Mouse (Mus musculus) frontal cortex, postnatal 36 days (tissue): ENCODE measurements around the gene Bag3.

Experiments
- DNase-seq, 2 experiments: peaks; one replicate each; pipeline ENCODE4 v3.0.0; 2022; ENCODE audit warnings: low spot score in 2 of 2

Gene Bag3

GRCm38 (mm10) chr7:128523349-128523961 lies at the start of gene Bag3:
Gene Bag3, plus strand, starts transcription at chr7:128523616.
- DNase-seq = peak; percentile 63 to 71

DNA sequence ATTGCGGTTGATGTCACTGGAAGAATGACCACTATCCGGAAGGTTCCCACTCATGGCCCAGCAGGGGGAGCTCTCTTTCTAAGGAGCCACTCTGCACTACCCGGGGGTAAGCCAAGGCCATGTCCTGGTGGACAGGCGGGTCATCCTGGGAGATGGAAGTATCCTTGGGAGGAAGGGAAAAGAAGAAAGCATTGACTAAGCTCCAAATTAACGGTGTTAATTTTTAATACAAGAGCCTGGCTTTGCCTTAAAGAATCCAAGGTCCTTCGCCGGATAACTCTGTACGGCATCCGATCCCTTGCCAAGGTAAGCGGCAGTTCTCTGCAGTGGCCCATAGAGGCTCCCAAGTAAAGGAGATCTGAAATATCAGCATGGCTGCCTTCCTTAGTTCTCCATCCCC lies 49.1 kb upstream of the Bag3 start:
- peak; percentile 60 to 70 for DNase-seq

DNA sequence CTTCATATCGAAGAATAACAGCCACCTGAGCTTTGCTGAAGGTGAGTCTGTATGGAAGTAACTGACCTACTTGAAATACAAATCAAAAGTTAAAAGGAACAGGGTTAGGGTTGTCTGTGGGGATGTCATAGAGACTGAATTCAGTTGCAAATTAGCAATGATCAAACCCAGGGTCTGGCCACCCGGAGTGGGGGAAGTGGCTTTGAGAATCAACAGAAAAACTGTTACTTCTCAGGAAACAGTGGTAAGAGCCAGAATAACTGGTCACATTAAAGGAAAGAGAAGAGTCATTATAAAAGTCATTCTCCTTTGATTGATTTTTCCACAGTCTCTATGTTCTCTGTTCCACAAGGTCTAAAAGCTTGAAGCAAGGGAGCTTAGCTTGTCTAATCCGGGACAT lies 34.4 kb upstream of the Bag3 start:
- DNase-seq = no peak

DNA sequence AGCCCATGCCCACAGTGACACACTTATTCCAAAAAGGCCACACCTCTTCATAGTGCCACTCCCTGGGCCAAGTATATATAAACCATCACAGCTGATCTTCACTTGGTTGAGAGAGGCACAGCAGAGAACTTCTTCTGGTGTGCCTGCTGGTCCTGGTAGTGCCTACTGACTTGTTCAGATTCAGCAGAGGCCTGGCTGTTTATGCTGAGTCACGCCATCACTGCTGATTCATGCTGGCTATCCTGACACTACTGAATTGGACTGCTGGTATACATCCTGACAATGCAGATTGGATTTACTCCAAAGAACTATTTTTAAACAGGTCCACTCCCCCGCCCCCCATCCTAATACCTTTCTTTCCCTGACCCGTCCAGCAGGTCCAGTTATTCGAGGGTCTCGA lies 28.9 kb upstream of the Bag3 start:
- DNase-seq = no peak

DNA sequence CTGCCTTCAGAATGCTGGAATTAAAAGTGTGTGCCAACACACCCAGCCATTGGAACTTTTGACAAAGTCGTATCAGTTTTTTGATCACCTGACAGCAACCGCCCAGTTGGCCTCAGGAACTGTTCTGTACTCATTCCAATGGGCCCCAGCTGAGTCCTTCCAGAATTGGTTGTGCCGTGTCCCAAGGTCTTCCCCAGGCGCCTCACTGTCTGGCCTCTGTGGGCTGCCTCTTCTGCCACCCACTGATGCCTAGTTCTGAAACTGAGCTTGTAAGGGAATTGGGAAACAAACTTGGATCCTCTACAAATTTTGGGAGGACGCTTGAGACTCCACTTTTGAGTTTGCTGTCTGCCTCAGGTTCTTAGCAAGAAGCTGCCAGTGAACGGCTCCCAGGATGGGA lies 23.6 kb upstream of the Bag3 start:
- no peak for DNase-seq

DNA sequence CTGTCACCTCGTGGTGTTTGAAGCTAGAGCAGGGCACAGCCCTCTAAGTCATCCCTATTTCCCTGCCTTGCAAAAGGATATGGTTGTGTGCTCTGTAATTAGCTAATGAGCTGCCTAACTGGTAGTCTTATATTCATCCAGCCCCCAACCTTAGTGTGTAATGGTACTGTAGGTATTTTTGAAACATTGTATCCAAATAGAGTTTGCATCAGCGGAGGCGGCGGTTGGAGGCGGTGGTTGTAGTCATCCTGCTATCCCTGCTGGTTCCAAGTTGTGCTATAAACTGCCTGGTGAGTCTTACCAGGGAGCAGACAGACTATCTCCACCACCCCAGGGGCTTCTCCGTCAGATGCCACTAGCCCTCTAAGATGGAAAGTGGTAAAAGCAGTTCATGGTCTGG lies 19.3 kb upstream of the Bag3 start:
- peak; percentile 43 to 66 for DNase-seq

- DNase-seq = no peak
Observed at GRCm38 (mm10) chr7:128511936-128512335, 11.5 kb upstream of the Bag3 start.

DNA sequence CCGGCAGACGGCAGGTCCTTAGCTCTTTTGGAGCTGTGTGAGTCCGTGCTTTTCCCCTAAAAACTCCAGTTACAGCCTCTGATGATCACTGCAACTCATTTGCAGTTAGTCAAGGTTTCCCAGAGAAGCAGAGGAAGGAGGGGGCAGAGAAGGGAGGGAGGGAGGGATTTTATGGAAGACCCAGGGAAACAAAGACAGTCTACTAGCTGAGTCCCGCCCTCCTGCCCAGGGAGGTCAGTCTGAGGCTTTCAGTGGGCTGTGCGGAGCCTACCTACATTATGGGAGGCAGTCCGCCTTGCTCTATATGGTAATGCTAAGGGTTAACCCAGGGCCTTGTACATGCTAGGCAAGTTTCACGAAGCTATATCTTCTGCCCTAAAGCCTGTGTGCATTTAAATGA lies 9.9 kb upstream of the Bag3 start:
- no peak for DNase-seq

GRCm38 (mm10) chr7:128514341-128514740 lies 9.1 kb upstream of the Bag3 start:
- no peak for DNase-seq

- no peak for DNase-seq
Observed at GRCm38 (mm10) chr7:128516346-128516745, 7.1 kb upstream of the Bag3 start.

- peak in 1 of 2 experiments; percentile 34 for DNase-seq
Observed at GRCm38 (mm10) chr7:128519316-128520050, 3.9 kb upstream of the Bag3 start.

DNA sequence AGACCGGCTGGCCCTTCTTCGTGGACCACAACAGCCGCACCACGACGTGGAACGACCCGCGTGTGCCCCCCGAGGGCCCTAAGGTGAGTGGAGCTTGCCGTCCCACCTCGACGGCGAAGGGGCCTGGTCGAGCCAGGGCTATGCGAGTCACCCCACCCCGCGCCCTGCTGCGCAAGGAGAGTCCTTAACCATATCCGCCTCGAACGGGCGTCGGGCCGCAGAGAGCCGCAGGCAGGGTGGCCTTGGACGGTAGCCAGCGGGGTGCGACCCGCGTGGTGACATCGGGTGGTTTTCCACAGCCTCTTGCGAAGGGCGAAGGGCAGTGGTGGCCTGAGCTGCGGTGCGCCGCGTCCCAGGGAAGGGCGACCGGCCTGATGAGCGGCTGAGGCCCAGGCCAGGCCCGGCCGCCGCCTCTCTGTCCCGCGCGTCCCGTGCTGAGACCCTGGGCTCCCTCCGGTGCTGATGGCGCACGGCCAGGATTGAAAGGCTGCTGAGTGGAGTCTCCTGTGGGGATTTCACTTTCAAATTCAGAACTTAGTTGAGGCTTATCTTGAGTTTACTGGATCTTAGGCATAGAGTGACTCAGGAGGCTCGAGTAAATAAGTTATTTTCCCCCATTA lies 656 bp downstream of the Bag3 start:
- no peak for DNase-seq

DNA sequence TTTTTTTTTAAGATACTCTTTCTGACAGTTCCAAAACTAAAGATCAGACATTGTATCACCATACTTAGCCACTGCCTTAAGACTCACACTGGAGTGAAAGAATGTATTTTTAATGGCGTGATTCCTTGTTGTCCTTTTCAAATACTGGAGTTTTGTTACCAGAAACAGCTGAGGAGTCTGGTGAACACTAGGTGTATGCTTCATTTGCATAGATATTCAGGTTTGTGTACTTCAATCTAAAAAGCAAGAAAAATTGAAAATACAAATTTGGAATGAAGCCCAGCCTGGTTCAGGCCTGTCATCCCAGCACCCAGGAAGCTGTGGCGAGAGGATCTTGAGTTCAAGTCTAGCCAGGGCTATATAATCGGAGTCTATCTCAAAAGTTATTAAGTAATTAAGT lies 1.2 kb downstream of the Bag3 start:
- no peak for DNase-seq

DNA sequence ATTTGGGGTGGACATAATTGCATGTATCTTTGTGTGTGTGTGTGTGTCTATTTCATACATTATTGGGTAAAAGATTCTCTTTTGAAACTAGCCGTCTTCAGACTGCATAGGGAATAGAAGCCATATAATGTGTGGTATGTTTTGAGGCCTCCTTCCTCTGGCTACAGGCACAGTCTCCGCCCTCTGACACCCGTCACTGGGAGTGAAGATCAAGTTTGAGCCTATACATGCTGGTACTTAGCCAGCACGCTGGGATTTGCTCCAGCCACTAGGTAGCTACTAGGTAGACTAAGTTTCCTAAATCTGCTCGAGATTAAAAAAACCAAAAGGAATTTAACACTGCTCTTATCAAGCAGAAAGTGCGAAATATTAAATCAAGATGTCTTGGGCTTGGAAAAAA lies 3.2 kb downstream of the Bag3 start:
- no peak for DNase-seq

DNA sequence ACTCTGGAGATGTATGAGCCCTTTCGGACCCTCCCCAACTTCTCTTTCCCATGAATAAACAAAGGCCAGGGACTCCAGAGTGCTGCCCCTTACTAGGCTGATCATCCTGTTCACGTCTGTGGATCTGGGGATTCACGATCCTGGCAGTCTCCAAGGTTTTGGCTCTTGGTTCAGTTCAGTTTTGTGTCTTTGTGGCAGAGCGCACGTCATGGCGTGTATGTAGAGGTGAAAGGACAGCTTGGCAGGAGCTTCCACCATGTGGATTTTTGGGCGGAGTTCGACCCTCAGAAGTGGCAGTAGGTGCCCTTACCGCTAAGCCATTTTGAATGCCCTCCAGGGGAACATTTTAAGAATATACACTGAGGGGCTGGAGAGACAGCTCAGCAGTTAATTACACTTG lies 5.2 kb downstream of the Bag3 start:
- DNase-seq = no peak

DNA sequence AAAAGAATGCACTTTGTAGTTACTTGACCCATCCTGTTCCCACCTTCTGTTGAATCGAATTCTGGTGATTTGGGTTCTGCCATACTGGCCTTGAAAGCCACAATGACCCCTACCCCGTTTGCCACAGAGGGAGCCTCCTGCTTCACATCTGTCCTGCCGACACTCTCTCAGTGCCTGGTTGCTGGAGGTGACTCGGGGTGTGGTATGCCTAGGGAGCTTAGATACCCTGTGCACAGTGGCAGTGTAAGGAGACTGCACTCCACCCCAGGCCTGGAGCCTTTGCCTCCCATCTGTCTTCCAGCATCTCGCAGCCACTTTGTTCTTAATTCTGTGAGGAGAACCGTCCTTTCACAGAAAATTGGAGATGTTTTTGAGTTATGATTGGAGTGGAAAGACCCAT lies 5.7 kb downstream of the Bag3 start:
- DNase-seq = no peak

DNA sequence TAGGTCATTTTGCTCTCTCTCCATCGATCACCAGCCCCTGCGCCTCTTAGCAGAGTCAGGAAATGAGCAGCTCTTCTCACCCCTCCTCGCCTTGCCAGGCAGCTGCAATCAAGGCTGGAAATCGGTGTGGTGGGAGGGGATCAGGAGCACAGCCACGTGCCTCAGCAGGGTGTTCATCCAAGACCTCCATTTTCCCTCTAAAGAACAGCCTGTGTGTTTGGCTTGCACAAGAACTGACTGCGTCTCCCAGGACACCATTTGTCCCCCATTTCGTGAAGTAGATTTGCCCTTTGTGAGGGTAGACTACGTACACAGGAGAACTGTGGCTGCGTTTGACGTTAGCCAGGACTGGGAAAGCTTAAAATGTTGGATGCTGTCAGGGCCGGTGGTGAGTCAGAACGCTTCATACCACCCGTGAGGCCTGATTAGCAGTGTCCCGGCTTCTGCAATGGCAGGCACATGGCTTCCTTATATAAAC lies 6.2 kb downstream of the Bag3 start:
- no peak for DNase-seq

- no peak for DNase-seq
Observed at GRCm38 (mm10) chr7:128531031-128531430, 7.6 kb downstream of the Bag3 start.

DNA sequence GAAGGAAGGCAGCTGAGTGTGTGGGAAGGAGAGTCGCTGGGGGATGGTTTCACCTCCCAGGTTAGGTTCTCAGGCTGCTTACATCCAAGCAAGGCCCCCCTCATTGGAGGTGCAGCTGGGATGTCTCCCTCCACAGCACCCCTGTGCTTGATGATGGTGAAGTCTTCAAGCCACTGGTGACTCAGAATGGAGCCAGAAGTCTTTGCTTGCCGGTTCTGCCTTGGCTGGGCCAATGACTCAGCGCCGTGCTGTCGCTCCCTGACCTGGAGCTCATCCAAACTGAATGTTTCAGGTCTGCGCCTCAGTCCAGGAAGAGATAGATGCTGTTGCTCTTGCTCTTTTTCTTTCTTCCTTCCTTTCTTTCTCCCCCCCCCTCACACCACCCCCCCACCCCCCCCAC lies 8.5 kb downstream of the Bag3 start:
- DNase-seq = peak; percentile 57 to 59

DNA sequence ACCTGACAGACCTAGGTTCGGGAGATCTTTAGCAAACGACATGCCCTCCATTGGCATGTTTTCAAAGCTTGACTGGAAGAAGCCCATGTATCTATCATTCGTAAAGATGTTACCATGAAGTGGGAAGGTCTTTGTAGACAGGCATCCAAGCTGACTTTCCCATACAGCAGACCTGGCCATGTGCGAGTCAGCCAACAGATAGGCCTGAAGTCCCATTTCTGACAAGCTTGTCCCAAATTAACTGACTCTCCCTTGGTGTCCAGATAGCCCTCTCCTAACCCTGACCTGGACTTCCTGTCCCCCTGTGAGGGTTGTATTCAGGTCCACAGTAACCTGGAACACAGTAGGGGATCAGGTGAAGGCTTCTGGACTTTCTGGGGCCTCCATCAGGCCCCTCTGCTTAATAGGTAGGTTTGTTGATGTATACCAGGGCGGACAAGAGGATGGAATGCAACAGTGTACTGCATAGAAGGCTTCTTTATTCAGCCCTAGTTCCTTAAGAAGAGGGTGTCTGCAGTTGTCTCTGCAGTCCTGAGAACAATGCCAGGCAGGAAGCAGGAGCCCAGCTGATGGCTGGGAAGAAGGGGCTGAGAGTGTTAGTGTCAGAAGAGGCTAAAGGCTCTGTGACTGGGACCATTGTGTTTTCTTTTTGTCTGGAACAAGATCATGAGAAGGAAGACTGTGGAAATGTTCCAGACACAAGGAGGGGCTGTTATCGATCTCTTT lies 9.2 kb downstream of the Bag3 start:
- DNase-seq = no peak

- peak in 1 of 2 experiments; percentile 43 for DNase-seq
Observed at GRCm38 (mm10) chr7:128534984-128535491, 11.6 kb downstream of the Bag3 start.

DNA sequence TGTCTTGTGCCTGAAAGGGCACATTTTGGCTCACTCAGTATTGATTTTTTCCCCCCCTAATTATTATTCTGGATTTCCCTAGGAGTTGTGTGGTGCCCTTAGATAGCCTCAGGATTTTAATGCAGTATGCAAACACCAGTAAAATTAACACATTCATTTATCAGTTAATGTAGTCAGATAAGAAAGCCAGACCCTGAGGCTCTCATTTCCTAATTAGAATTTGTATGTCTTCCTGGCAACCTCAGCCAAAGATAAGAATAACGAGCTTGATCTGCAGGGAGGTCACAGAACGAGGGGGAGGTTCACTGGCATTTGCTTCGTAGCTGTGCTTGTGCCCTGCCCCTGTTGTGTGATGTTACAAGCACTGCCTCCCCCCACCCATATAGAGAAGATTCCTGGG lies 12.7 kb downstream of the Bag3 start:
- DNase-seq = no peak
